Mouse (Mus musculus) heart, adult 2 months (tissue): Measurements from ENCODE around the gene Sec14l1.

Experiments used
- CTCF ChIP-seq: fragments of 200-600 bp; IDR thresholded peaks from 2 replicates; pipeline ENCODE4 v1.8.1; 2022; ENCODE audit warnings: antibody characterized with exemption, mild to moderate bottlenecking, moderate library complexity
- POLR2A ChIP-seq: fragments of 200-500 bp; IDR thresholded peaks from 2 replicates; pipeline ENCODE4 v1.6.1; 2011; ENCODE audit warnings: mild to moderate bottlenecking, low read depth, low read length, control low read depth; ENCODE audit not compliant: insufficient read depth

GRCm38 (mm10) chr11:117089673-117090419 lies 25.1 kb upstream of the Sec14l1 start:
- TF ChIP-seq CTCF, result no peak
- no peak for TF ChIP-seq POLR2A
